Mouse (Mus musculus) heart, adult 2 months (tissue): ENCODE measurements around the gene Pdzd8. TPM values are rescaled to one million over a fixed set of nuclear protein-coding genes. Genes with fewer than 3 reads are reported as not detected.

ENCODE experiments used
- DNase-seq, 2 experiments: peaks; one replicate each; pipeline ENCODE4 v3.0.0; 2021
- H3K27ac ChIP-seq: fragments of 200-600 bp; 2 replicates; pipeline ENCODE4 v1.8.1; 2022
- H3K27me3 ChIP-seq: fragments of 200-500 bp; 2 replicates; pipeline ENCODE4 v1.6.1; 2012; ENCODE audit warnings: mild to moderate bottlenecking, low read length, inconsistent platforms, mixed read lengths; ENCODE audit not compliant: control insufficient read depth, insufficient read depth
- H3K36me3 ChIP-seq: fragments of 200-500 bp; 2 replicates; pipeline ENCODE4 v1.6.1; 2012; ENCODE audit warnings: low read length, inconsistent platforms; ENCODE audit not compliant: control insufficient read depth, insufficient read depth
- H3K4me1 ChIP-seq: fragments of 200-500 bp; 2 replicates; pipeline ENCODE4 v1.6.1; 2011; ENCODE audit warnings: low read length; ENCODE audit not compliant: control insufficient read depth, insufficient read depth
- H3K4me3 ChIP-seq: fragments of 200-600 bp; 2 replicates; pipeline ENCODE4 v1.8.1; 2022
- H3K79me2 ChIP-seq: fragments of 200-500 bp; replicated peaks from 2 replicates; pipeline ENCODE4 v1.6.1; 2012; ENCODE audit warnings: mild to moderate bottlenecking, inconsistent platforms, low read length, moderate library complexity, mixed read lengths; ENCODE audit not compliant: control insufficient read depth, insufficient read depth
- H3K9ac ChIP-seq: fragments of 200-500 bp; 2 replicates; pipeline ENCODE4 v1.6.1; 2012; ENCODE audit warnings: low read depth, mild to moderate bottlenecking, control low read depth, inconsistent platforms, low read length, mixed read lengths
- CTCF ChIP-seq: fragments of 200-600 bp; IDR thresholded peaks from 2 replicates; pipeline ENCODE4 v1.8.1; 2022; ENCODE audit warnings: antibody characterized with exemption, mild to moderate bottlenecking, moderate library complexity
- EP300 ChIP-seq: fragments of 200-500 bp; IDR thresholded peaks from 2 replicates; pipeline ENCODE4 v1.6.1; 2011; ENCODE audit warnings: low read depth, low read length, control low read depth; ENCODE audit not compliant: insufficient read depth
- POLR2A ChIP-seq: fragments of 200-500 bp; IDR thresholded peaks from 2 replicates; pipeline ENCODE4 v1.6.1; 2011; ENCODE audit warnings: mild to moderate bottlenecking, low read depth, low read length, control low read depth; ENCODE audit not compliant: insufficient read depth
- WGBS: fragments of 180-500 bp; shearing (Covaris S2); methylation state at CpG from one replicate; pipeline ENCODE4 v1.1.7; 2018; 5-methylcytosine and 5-hydroxymethylcytosine counted together
- intact Hi-C: fragments of 180-260 bp; cut with DNase I; formaldehyde crosslinking; loops from one replicate; pipeline ENCODE4 v1.15.1; 2025
- long read RNA-seq: library from polyadenylated mRNA; stranded (forward); transcript quantifications from one replicate; pipeline ENCODE4 v2.0.0, GENCODE M21; 2021
- polyA plus RNA-seq: library from polyadenylated mRNA; depleted of rRNA; stranded (reverse); fragments of >200 nt; gene quantifications from 2 replicates; pipeline ENCODE4 v1.2.3, GENCODE M21; 2012; rRNA removed
- total RNA-seq, 2 experiments: library from RNA; stranded (reverse); gene quantifications; 2 replicates each; pipeline ENCODE4 v1.2.3; 2021

Gene Pdzd8
- 10 to 100 TPM; 23.1 to 26.3 TPM for total RNA-seq
- 3.6 and 6.7 TPM in 2 replicates for polyA plus RNA-seq
- long read RNA-seq, full-length matches to known transcripts: 14 of 19 reads
- long read RNA-seq, partial matches to known transcripts: 1 of 19 reads
- long read RNA-seq, other reads (novel, unspliced or antisense): 4 of 19 reads

DNA sequence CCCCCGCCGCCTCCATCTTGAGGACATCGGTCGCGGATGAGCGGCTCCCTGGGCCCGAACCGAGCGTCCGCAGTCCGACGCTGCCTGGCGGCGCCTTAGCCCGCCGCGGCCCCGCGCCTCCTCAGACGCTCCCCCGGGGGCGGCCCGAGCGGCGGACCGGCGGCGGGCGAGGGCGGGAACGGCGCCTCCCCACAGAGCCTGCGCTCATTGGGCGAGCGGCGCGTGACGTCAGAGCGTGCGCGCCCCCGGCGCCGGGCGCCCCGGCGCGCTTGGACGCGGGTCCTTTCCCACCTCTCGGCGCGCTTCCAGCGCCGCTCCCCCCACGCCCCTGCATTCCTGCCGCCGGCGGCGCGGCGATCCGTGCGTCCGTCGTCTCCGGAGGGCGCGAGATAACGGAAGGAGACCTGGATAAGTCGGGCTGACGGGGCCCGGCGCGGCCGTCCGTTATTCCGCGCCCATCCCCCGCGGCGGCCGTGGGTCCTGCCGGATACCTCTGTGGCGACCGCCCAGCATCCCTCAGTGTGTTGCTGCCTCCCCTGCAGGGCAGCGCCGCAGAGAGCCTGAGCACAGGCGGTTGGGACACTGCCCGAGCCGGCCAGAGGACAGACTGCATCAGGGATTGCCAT is at the start of gene Pdzd8:
TSS of gene Pdzd8 (minus strand) at position 123 of the 626 bp plus-strand sequence.
- TF ChIP-seq EP300 (no peak), CTCF (peak; percentile 42), POLR2A (no peak)
- peak; percentile 95 to 96 for DNase-seq
- Histone ChIP-seq H3K4me1 (peaks cover 3% of the 10 kb centered on the region), H3K27ac (peak within 1 kb of the TSS; percentile 92), H3K4me3 (peak within 1 kb of the TSS; percentile 92), H3K79me2 (peaks cover 5% of the 10 kb centered on the region), H3K36me3 (peaks cover 10% of the 10 kb centered on the region), H3K27me3 (no peaks in the 10 kb centered on the region), H3K9ac (peak within 1 kb of the TSS; percentile 94)
- intact Hi-C loops: loop anchor here (2.0 to 10.0 kb wide), 2 partner anchors 401 to 881 kb away; partner anchors contain the start of genes Eno4, Fam204a and Hspa12a
- 1% methylated on average over 90 of the region's 91 CpGs for WGBS

DNA sequence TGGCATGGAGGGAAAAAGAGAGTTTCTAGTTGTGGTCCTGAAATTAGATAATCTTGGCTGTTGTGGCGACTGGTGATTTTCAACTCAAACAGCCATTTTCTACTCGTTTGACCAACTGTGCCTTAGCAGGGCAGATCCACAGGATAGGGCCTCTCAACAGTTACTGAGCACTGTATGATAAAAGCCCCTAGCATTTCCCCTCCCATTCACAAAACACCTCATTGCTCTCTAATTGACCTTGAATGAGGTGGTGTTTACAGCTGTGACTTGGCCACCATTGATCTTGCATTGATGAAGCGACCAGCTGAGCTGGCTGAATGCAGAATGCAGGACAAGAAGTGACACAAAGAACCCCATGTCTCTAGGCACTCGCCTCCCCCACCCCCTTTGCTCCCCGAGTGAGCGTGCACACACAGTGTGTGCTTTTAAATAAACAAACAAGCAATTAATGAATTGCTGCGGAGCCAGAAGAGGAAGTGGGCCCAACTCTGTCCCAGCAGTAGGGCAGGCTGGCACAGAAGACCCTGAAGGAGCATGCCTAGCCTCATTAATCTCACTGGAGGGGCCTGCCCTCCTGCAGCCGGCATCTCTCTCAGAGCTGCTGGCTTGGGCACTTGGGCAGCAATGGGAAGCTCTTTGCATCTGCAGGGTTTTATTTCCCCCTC is 48.3 kb upstream of the Pdzd8 start:
- Histone ChIP-seq H3K27me3 (no peaks in the 10 kb centered on the region; the same call in none of the 2 replicates), H3K79me2 (no peaks in the 10 kb centered on the region), H3K4me1 (peaks cover 2% of the 10 kb centered on the region; the same call in 1 of the 2 replicates), H3K9ac (no peak overlapping the region), H3K27ac (no peak overlapping the region), H3K4me3 (no peak overlapping the region), H3K36me3 (no peaks in the 10 kb centered on the region)
- WGBS: 39% methylated on average over 8 of the region's 8 CpGs
- TF ChIP-seq EP300: no peak
- TF ChIP-seq CTCF: no peak
- TF ChIP-seq POLR2A: no peak
- intact Hi-C loops: no loop called here
- DNase-seq: no peak

DNA sequence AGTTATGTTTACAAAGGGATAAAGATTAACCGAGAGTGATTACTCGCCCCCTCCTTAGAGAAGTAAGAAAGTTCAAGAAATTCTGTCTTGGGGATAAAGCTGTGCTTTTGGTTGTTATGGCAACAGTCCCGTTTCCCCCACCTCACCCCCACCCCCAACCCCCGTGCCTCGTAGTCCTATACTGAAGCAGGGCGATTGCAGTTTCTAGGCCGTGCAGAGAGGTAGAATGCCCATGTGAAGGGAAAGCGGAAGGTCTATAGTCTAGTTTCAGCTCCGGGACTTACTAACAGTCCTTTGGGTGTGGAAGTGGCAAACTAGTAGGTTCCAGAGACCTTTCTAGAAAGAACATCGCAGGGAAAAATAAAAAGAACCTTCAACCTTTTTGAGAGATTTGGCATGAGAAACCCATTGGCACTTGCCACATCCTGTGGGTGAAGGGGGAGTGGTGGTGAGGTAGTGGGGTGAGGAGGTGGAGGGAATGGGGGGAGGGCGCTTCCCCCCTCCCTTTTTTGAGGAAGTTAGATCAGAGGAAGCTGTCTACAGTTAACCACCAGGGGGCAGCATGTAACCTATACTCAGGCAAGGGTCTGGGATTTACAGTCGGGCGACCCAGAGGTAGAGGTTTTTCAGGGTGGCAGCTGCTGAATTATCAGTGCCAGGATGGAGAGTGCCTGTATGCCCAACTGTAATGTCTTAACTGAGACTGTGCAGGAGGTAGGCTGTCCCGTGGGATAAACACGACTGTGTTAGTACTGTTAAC is 43.4 kb upstream of the Pdzd8 start:
- no peaks in the 10 kb centered on the region for H3K79me2 ChIP-seq
- no peak overlapping the region for H3K27ac ChIP-seq
- H3K9ac ChIP-seq: no peak overlapping the region
- H3K36me3 ChIP-seq: no peaks in the 10 kb centered on the region
- 19% methylated on average over 15 of the region's 15 CpGs for WGBS
- no peaks in the 10 kb centered on the region; the same call in 1 of the 2 replicates for H3K27me3 ChIP-seq
- H3K4me1 ChIP-seq: peaks cover 2% of the 10 kb centered on the region; the same call in 1 of the 2 replicates
- H3K4me3 ChIP-seq: no peak overlapping the region
- intact Hi-C loops: loop anchor here (5.0 kb wide), 1 partner anchor 152 kb away; no protein-coding TSS in a partner anchor
- DNase-seq: peak; percentile 32 to 53
- no peak for TF ChIP-seq EP300
- peak; percentile 78 for TF ChIP-seq CTCF

DNA sequence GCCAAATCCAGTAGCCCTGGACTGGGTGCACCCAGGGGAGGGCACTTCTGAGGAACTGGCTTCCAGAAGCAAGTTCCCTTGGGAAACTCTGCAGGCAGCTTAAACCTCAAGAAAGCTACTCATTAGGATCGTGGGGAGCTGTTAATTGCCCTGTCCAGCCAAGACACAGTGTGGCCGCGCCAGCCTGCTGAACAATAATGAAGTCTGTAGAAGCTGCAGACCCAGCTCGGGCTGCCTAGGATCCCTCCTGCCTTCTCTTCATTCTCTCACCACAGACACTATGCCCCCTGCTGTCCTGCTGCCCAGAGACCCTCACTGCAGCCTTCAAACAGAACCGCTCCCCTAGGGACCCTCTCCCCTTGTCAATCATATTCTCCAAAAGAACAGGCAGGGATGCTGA is 42.8 kb upstream of the Pdzd8 start:
- Histone ChIP-seq H3K4me1 (peaks cover 2% of the 10 kb centered on the region; the same call in 1 of the 2 replicates), H3K79me2 (no peaks in the 10 kb centered on the region), H3K9ac (no peak overlapping the region), H3K36me3 (no peaks in the 10 kb centered on the region), H3K27ac (no peak overlapping the region), H3K4me3 (no peak overlapping the region), H3K27me3 (no peaks in the 10 kb centered on the region; the same call in 1 of the 2 replicates)
- TF ChIP-seq EP300 (no peak), CTCF (no peak), POLR2A (no peak)
- 22% methylated on average over 5 of the region's 5 CpGs for WGBS
- intact Hi-C loops: loop anchor here (5.0 kb wide), 1 partner anchor 151 kb away; no protein-coding TSS in a partner anchor
- DNase-seq: no peak

DNA sequence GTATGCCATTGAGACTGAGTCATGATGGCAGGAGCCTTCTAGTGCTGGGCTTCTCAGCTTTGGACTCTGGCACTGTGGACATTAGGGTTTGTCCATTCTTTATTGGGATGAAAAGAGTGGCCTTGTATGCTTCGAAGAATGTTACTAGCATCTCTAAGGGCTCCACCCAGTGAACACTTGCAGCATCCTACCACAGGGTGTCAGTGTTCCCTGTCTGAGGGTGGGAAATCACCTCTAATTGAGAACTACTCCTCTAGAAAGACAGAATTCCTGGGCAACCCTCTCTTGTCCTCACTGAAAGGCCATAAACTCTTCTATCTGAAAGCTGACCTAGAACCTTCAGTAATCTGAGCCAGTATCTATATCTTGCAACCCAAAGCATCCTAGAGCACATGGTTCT is 41.6 kb upstream of the Pdzd8 start:
- no peaks in the 10 kb centered on the region for H3K36me3 ChIP-seq
- peaks cover 2% of the 10 kb centered on the region; the same call in 1 of the 2 replicates for H3K4me1 ChIP-seq
- TF ChIP-seq EP300 (no peak), CTCF (peak; percentile 66)
- intact Hi-C loops: loop anchor here (5.0 kb wide), 1 partner anchor 150 kb away; no protein-coding TSS in a partner anchor
- no peak overlapping the region for H3K9ac ChIP-seq
- 38% methylated on average over 1 of the region's 1 CpGs for WGBS
- no peaks in the 10 kb centered on the region; the same call in 1 of the 2 replicates for H3K27me3 ChIP-seq
- DNase-seq: no peak
- no peak overlapping the region for H3K4me3 ChIP-seq
- H3K79me2 ChIP-seq: no peaks in the 10 kb centered on the region
- H3K27ac ChIP-seq: no peak overlapping the region
